Mouse (Mus musculus): ENCODE data around the gene Anxa4. TPM values are rescaled to one million over a fixed set of nuclear protein-coding genes. Genes with fewer than 3 reads are reported as not detected.

The Anxa4 gene
- polyA plus RNA-seq, 1 experiment from 2014 or later: 149 TPM

- Histone ChIP-seq H3K27ac (ENCODE audit: low read length) (no peak overlapping the region), H3K9ac (ENCODE audit: low read length) (no peak overlapping the region), H3K9me3 (ENCODE audit: control insufficient read depth, low read length) (no peaks in the 10 kb centered on the region), H3K4me2 (ENCODE audit: low read depth, low read length) (no peak overlapping the region), H3K27me3 (ENCODE audit: control insufficient read depth, insufficient read depth, low read depth, low read length) (no peaks in the 10 kb centered on the region), H3K4me1 (replicated peaks; ENCODE audit: control insufficient read depth, insufficient read depth, low read length) (peaks cover 3% of the 10 kb centered on the region; the same call in 1 of the 2 replicates), H3K4me3 (ENCODE audit: low read length) (no peak overlapping the region), H3K36me3 (ENCODE audit: control insufficient read depth, insufficient read depth, low read length) (no peaks in the 10 kb centered on the region)
- WGBS: 67% methylated on average over 4 of the region's 4 CpGs
- ATAC-seq (ENCODE audit: low read depth): no peak
These were observed 19.6 kb downstream of the Anxa4 start for GRCm38 (mm10) chr6:86773830-86774229.

DNA sequence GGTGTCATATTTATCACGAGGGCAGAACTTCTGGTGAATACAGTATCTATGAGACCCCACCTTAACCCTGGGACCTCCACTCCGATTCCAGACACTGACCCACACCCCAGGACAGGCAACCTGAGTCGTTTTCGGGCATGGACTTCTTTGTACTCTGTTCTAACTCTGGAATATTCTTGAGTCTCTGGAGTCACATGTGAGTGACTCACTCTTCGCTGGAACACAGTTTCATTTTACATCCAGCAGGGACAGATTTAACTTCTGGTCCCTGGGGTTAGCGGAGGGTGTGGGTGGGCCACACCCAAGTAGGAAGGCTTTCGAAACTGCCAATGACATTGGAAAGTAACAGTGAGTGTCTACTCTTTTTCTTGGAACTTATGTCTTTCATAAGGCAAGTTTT lies 20.8 kb downstream of the Anxa4 start:
- H3K9ac ChIP-seq (ENCODE audit: low read length): no peak overlapping the region
- no peak overlapping the region for H3K4me2 ChIP-seq (ENCODE audit: low read depth, low read length)
- H3K27ac ChIP-seq (ENCODE audit: low read length): no peak overlapping the region
- no peaks in the 10 kb centered on the region for H3K36me3 ChIP-seq (ENCODE audit: control insufficient read depth, insufficient read depth, low read length)
- no peak for ATAC-seq (ENCODE audit: low read depth)
- no peak overlapping the region for H3K4me3 ChIP-seq (ENCODE audit: low read length)
- WGBS: 74% methylated on average over 7 of the region's 7 CpGs
- H3K27me3 ChIP-seq (ENCODE audit: control insufficient read depth, insufficient read depth, low read depth, low read length): no peaks in the 10 kb centered on the region
- H3K9me3 ChIP-seq (ENCODE audit: control insufficient read depth, low read length): no peaks in the 10 kb centered on the region
- peaks cover 3% of the 10 kb centered on the region; the same call in 1 of the 2 replicates for H3K4me1 ChIP-seq (replicated peaks; ENCODE audit: control insufficient read depth, insufficient read depth, low read length)

- peaks cover 3% of the 10 kb centered on the region; the same call in 1 of the 2 replicates for H3K4me1 ChIP-seq (replicated peaks; ENCODE audit: control insufficient read depth, insufficient read depth, low read length)
- no peak overlapping the region for H3K4me3 ChIP-seq (ENCODE audit: low read length)
- peaks cover 5% of the 10 kb centered on the region; the same call in 1 of the 2 replicates for H3K36me3 ChIP-seq (ENCODE audit: control insufficient read depth, insufficient read depth, low read length)
- H3K9ac ChIP-seq (ENCODE audit: low read length): no peak overlapping the region
- no peaks in the 10 kb centered on the region for H3K27me3 ChIP-seq (ENCODE audit: control insufficient read depth, insufficient read depth, low read depth, low read length)
- WGBS: 57% methylated on average over 4 of the region's 4 CpGs
- no peaks in the 10 kb centered on the region for H3K9me3 ChIP-seq (ENCODE audit: control insufficient read depth, low read length)
- H3K4me2 ChIP-seq (ENCODE audit: low read depth, low read length): no peak overlapping the region
- ATAC-seq (ENCODE audit: low read depth): no peak
- no peak overlapping the region for H3K27ac ChIP-seq (ENCODE audit: low read length)
These were observed 24.4 kb downstream of the Anxa4 start for GRCm38 (mm10) chr6:86768938-86769337.

DNA sequence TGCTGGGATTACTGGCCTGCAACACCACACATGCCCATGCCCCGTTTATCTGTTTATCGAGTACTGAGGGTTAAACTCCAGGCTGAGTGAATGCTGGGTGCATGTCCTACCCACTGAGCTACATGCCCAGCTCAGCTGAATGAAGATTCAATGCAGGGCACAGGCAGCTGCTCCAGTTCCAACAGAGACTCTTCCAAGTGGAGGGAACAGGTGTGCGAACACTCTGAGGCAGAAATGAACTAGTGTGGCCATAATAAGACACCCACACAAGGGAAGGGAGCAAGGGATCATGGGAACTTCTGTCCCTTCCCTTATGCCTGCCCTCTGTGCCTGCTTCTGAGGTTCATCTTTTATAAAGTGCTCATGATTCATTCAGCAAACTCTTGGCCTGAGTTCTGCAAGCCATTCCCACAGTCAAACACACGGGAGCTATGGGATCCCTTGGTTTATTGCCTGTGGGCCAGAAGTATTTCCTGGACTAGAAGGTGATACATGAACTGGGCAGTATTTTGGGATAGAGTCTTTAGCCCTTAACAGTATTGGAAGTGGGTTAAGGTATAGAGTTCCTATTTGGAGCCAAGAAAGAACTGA lies 25.1 kb downstream of the Anxa4 start:
- Histone ChIP-seq H3K27me3 (ENCODE audit: control insufficient read depth, insufficient read depth, low read depth, low read length) (no peaks in the 10 kb centered on the region), H3K9me3 (ENCODE audit: control insufficient read depth, low read length) (no peaks in the 10 kb centered on the region), H3K4me1 (replicated peaks; ENCODE audit: control insufficient read depth, insufficient read depth, low read length) (peaks cover 3% of the 10 kb centered on the region; the same call in 1 of the 2 replicates), H3K36me3 (ENCODE audit: control insufficient read depth, insufficient read depth, low read length) (peaks cover 5% of the 10 kb centered on the region; the same call in 1 of the 2 replicates), H3K9ac (ENCODE audit: low read length) (no peak overlapping the region), H3K4me2 (ENCODE audit: low read depth, low read length) (no peak overlapping the region), H3K4me3 (ENCODE audit: low read length) (no peak overlapping the region), H3K27ac (ENCODE audit: low read length) (no peak overlapping the region)
- 67% methylated on average over 4 of the region's 4 CpGs for WGBS
- ATAC-seq (ENCODE audit: low read depth): no peak

DNA sequence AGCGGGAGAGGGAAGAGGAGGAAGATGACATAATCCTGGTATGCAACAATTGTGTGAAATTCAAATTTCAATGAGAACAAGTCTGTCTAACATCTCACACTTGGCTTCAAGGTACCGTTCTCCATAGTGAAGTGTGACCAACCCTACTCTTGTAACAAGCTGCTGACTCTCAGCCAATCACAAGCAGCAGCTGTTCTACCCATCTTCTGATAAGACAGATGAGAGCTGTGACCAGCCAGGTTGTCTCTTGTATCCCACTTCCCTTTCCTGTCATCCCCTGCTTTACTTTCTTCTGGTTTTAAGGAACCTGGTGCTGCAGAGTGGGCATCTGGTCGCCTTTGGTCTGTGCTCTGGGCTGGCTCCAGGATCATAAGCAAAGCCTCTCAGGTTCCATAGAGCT lies 25.9 kb downstream of the Anxa4 start:
- WGBS: 56% methylated on average over 3 of the region's 3 CpGs
- Histone ChIP-seq H3K36me3 (ENCODE audit: control insufficient read depth, insufficient read depth, low read length) (peaks cover 5% of the 10 kb centered on the region; the same call in 1 of the 2 replicates), H3K4me3 (ENCODE audit: low read length) (no peak overlapping the region), H3K27me3 (ENCODE audit: control insufficient read depth, insufficient read depth, low read depth, low read length) (no peaks in the 10 kb centered on the region), H3K9ac (ENCODE audit: low read length) (no peak overlapping the region), H3K4me1 (replicated peaks; ENCODE audit: control insufficient read depth, insufficient read depth, low read length) (peaks cover 3% of the 10 kb centered on the region; the same call in 1 of the 2 replicates), H3K9me3 (ENCODE audit: control insufficient read depth, low read length) (no peaks in the 10 kb centered on the region), H3K27ac (ENCODE audit: low read length) (no peak overlapping the region), H3K4me2 (ENCODE audit: low read depth, low read length) (no peak overlapping the region)
- no peak for ATAC-seq (ENCODE audit: low read depth)

- Histone ChIP-seq H3K9me3 (ENCODE audit: control insufficient read depth, low read length) (no peaks in the 10 kb centered on the region), H3K4me3 (ENCODE audit: low read length) (no peak overlapping the region), H3K4me1 (replicated peaks; ENCODE audit: control insufficient read depth, insufficient read depth, low read length) (peaks cover 3% of the 10 kb centered on the region; the same call in 1 of the 2 replicates), H3K27ac (ENCODE audit: low read length) (peak overlapping the region; percentile 56), H3K9ac (ENCODE audit: low read length) (no peak overlapping the region), H3K27me3 (ENCODE audit: control insufficient read depth, insufficient read depth, low read depth, low read length) (no peaks in the 10 kb centered on the region), H3K36me3 (ENCODE audit: control insufficient read depth, insufficient read depth, low read length) (peaks cover 6% of the 10 kb centered on the region; the same call in 1 of the 2 replicates), H3K4me2 (ENCODE audit: low read depth, low read length) (no peak overlapping the region)
- 43% methylated on average over 6 of the region's 6 CpGs for WGBS
- peak; percentile 81 for ATAC-seq (ENCODE audit: low read depth)
These were observed 27.7 kb downstream of the Anxa4 start for GRCm38 (mm10) chr6:86765637-86766059.

DNA sequence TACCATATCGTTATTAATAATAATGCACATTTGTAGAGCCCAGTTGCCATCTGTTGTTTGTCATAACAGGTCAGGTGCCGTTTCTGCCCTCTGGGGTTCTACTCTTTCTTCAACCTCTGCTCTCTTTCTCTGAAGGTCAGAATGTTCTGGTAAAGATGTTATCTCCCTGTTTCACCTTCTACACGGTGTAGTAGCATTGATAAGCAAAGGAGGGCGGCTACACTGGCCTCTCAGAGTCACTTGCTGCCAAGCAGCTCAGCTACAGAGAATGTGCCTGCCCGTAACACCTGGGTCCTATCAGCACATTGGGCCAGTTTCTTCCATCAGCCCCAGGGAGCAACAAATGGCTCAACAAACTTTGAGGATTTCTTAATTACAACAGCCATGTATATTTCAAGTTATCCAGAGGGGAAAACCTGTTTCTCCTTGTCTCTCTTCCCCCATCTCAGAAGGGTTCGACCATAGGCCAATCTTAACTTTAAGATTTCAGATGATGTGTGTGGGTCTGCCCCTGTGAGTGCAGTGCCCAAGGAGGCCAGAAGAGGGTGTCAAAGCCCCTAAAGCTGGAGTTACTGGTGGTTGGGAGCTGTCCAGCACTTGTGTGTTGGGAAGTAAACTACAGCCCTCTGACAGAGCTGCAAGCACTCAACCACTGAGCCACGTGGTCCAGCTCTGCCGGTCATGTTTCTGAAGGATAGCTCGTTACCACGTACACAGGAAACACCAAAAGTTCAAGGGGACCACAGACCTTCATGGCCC lies 39.1 kb downstream of the Anxa4 start:
- Histone ChIP-seq H3K27ac (ENCODE audit: low read length) (no peak overlapping the region), H3K9ac (ENCODE audit: low read length) (no peak overlapping the region), H3K4me3 (ENCODE audit: low read length) (no peak overlapping the region), H3K4me2 (ENCODE audit: low read depth, low read length) (no peak overlapping the region), H3K9me3 (ENCODE audit: control insufficient read depth, low read length) (no peaks in the 10 kb centered on the region), H3K4me1 (replicated peaks; ENCODE audit: control insufficient read depth, insufficient read depth, low read length) (no peaks in the 10 kb centered on the region), H3K27me3 (ENCODE audit: control insufficient read depth, insufficient read depth, low read depth, low read length) (no peaks in the 10 kb centered on the region), H3K36me3 (ENCODE audit: control insufficient read depth, insufficient read depth, low read length) (peaks cover 20% of the 10 kb centered on the region)
- no peak for ATAC-seq (ENCODE audit: low read depth)
- 84% methylated on average over 10 of the region's 10 CpGs for WGBS

DNA sequence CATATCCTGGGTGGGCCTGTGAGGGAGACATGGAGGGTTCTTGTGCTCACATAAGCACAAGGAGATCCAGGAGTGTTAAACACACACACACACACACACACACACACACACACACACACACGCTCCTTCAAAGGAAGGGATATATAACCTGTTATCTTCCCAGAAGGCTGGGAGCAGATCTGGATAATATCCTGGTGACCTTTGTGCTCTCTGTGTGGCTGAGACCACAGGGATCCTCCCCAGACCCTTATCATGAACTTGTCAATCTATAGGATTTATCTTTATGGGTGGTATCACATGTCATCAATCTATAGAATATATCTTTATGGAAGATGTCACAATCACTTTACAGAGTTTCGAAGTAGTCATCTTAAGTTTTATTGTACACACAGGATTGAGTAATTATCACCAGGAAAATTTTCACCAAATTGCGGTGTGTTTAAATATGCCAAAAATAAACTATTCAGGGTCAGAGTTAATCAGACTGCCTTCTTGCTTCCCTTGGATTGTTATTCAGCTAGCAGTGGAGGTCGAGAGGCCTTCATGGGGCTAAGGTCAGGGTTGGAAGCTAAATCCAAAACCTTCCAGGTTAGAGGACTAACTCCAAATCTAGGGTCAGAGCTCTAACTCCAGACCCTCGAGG lies 40.4 kb downstream of the Anxa4 start:
- no peak for ATAC-seq (ENCODE audit: low read depth)
- WGBS: 72% methylated on average over 5 of the region's 5 CpGs
- H3K4me3 ChIP-seq (ENCODE audit: low read length): no peak overlapping the region

GRCm38 (mm10) chr6:86750961-86751360 lies 42.4 kb downstream of the Anxa4 start:
- Histone ChIP-seq H3K27me3 (ENCODE audit: control insufficient read depth, insufficient read depth, low read depth, low read length) (no peaks in the 10 kb centered on the region), H3K9ac (ENCODE audit: low read length) (no peak overlapping the region), H3K4me3 (ENCODE audit: low read length) (no peak overlapping the region), H3K4me1 (replicated peaks; ENCODE audit: control insufficient read depth, insufficient read depth, low read length) (no peaks in the 10 kb centered on the region), H3K4me2 (ENCODE audit: low read depth, low read length) (no peak overlapping the region), H3K36me3 (ENCODE audit: control insufficient read depth, insufficient read depth, low read length) (peaks cover 16% of the 10 kb centered on the region), H3K27ac (ENCODE audit: low read length) (no peak overlapping the region), H3K9me3 (ENCODE audit: control insufficient read depth, low read length) (no peaks in the 10 kb centered on the region)
- ATAC-seq (ENCODE audit: low read depth): no peak
- 90% methylated on average over 4 of the region's 4 CpGs for WGBS

More for the DNA sequence above, 40.4 kb downstream of the Anxa4 start:
- Histone ChIP-seq H3K36me3 (ENCODE audit: control insufficient read depth, insufficient read depth, low read length) (peaks cover 20% of the 10 kb centered on the region), H3K27ac (ENCODE audit: low read length) (no peak overlapping the region), H3K4me2 (ENCODE audit: low read depth, low read length) (no peak overlapping the region), H3K4me1 (replicated peaks; ENCODE audit: control insufficient read depth, insufficient read depth, low read length) (no peaks in the 10 kb centered on the region), H3K27me3 (ENCODE audit: control insufficient read depth, insufficient read depth, low read depth, low read length) (no peaks in the 10 kb centered on the region), H3K9ac (ENCODE audit: low read length) (no peak overlapping the region), H3K9me3 (ENCODE audit: control insufficient read depth, low read length) (no peaks in the 10 kb centered on the region)

All from lung, embryonic 16.5 days (tissue).